Mouse (Mus musculus) stomach, embryonic 14.5 days (tissue): ENCODE results near the gene Vps45. TPM values are rescaled to one million over a fixed set of nuclear protein-coding genes. Genes with fewer than 3 reads are reported as not detected.

Experiments
- ATAC-seq: fragments of 200-750 bp; cut with Nextera tagmentation; 2 replicates; pipeline ENCODE4 v1.8.0; 2017; ENCODE audit warnings: low read depth, moderate TSS enrichment; ENCODE audit not compliant: insufficient number of reproducible peaks, insufficient read depth, low FRiP score
- H3K27ac ChIP-seq: fragments of 300-500 bp; sonication (generic); 2 replicates; pipeline ENCODE4 v1.5.1; 2014; ENCODE audit warnings: mild to moderate bottlenecking, low read length, moderate library complexity, mixed read lengths
- H3K27me3 ChIP-seq: fragments of 300-500 bp; sonication (generic); 2 replicates; pipeline ENCODE4 v1.6.1; 2014; ENCODE audit warnings: low read length, control low read depth, mixed read lengths; ENCODE audit not compliant: control insufficient read depth, insufficient read depth
- H3K36me3 ChIP-seq: fragments of 300-500 bp; sonication (generic); 2 replicates; pipeline ENCODE4 v1.6.1; 2014; ENCODE audit warnings: mild to moderate bottlenecking, control low read depth, low read length, moderate library complexity, mixed read lengths; ENCODE audit not compliant: control insufficient read depth, insufficient read depth
- H3K4me1 ChIP-seq: fragments of 300-500 bp; sonication (generic); 2 replicates; pipeline ENCODE4 v1.6.1; 2014; ENCODE audit warnings: low read length, control low read depth, mixed read lengths; ENCODE audit not compliant: control insufficient read depth, insufficient read depth
- H3K4me2 ChIP-seq: fragments of 300-500 bp; sonication (generic); replicated peaks from 2 replicates; pipeline ENCODE4 v1.6.1; 2014; ENCODE audit warnings: low read depth, low read length, control low read depth
- H3K4me3 ChIP-seq: fragments of 300-500 bp; sonication (generic); 2 replicates; pipeline ENCODE4 v1.5.1; 2014; ENCODE audit warnings: low read depth, low read length, control low read depth
- H3K9ac ChIP-seq: fragments of 300-500 bp; sonication (generic); replicated peaks from 2 replicates; pipeline ENCODE4 v1.6.1; 2014; ENCODE audit warnings: low read depth, mild to moderate bottlenecking, control low read depth, low read length, moderate library complexity, mixed read lengths
- H3K9me3 ChIP-seq: fragments of 300-500 bp; sonication (generic); 2 replicates; pipeline ENCODE4 v1.6.1; 2016; ENCODE audit warnings: low read depth, low read length, control low read depth; ENCODE audit not compliant: control insufficient read depth
- WGBS: fragments of 180-500 bp; shearing (Covaris S2); extraction: QIAGEN DNeasy Blood & Tissue Kit; methylation state at CpG from one replicate; pipeline ENCODE4 v1.1.7; 2014; 5-methylcytosine and 5-hydroxymethylcytosine counted together
- polyA plus RNA-seq: library from polyadenylated mRNA; unstranded; fragments of >200 nt; fragmentation: Nextera tagmentation; extraction: Ambion mirVana; gene quantifications from 2 replicates; pipeline ENCODE4 v1.2.1, GENCODE M21; 2014

Vps45 gene
- polyA plus RNA-seq, 1 experiment from 2014 or later, result 22.5 TPM

- ATAC-seq, result no peak
- Histone ChIP-seq H3K4me3 (no peak overlapping the region), H3K4me1 (no peaks in the 10 kb centered on the region), H3K4me2 (no peak overlapping the region), H3K9ac (no peak overlapping the region), H3K9me3 (no peaks in the 10 kb centered on the region), H3K36me3 (no peaks in the 10 kb centered on the region), H3K27me3 (no peaks in the 10 kb centered on the region), H3K27ac (no peak overlapping the region)
- WGBS, result 75% methylated on average over 15 of the region's 15 CpGs
Measured at GRCm38 (mm10) chr3:96082714-96083508, 24.6 kb upstream of the Vps45 start.

GRCm38 (mm10) chr3:96082100-96082499 is 23.8 kb upstream of the Vps45 start:
- Histone ChIP-seq H3K4me2 (no peak overlapping the region), H3K4me3 (no peak overlapping the region), H3K27ac (no peak overlapping the region), H3K4me1 (no peaks in the 10 kb centered on the region), H3K27me3 (no peaks in the 10 kb centered on the region), H3K9me3 (no peaks in the 10 kb centered on the region), H3K36me3 (no peaks in the 10 kb centered on the region), H3K9ac (no peak overlapping the region)
- WGBS, result 70% methylated on average over 2 of the region's 2 CpGs
- no peak for ATAC-seq

- Histone ChIP-seq H3K4me3 (no peak overlapping the region), H3K27me3 (no peaks in the 10 kb centered on the region), H3K4me1 (no peaks in the 10 kb centered on the region), H3K36me3 (no peaks in the 10 kb centered on the region), H3K27ac (no peak overlapping the region), H3K9me3 (no peaks in the 10 kb centered on the region), H3K9ac (no peak overlapping the region), H3K4me2 (no peak overlapping the region)
- ATAC-seq, result no peak
- 91% methylated on average over 4 of the region's 4 CpGs for WGBS
Measured at GRCm38 (mm10) chr3:96081650-96082049, 23.4 kb upstream of the Vps45 start.

GRCm38 (mm10) chr3:96081006-96081405 is 22.7 kb upstream of the Vps45 start:
- ATAC-seq, result no peak
- no peaks in the 10 kb centered on the region for H3K36me3 ChIP-seq
- 72% methylated on average over 1 of the region's 1 CpGs for WGBS

GRCm38 (mm10) chr3:96078711-96079110 is 20.4 kb upstream of the Vps45 start:
- Histone ChIP-seq H3K4me2 (no peak overlapping the region), H3K27me3 (no peaks in the 10 kb centered on the region), H3K9me3 (no peaks in the 10 kb centered on the region), H3K4me1 (no peaks in the 10 kb centered on the region), H3K27ac (no peak overlapping the region), H3K9ac (no peak overlapping the region), H3K36me3 (no peaks in the 10 kb centered on the region), H3K4me3 (no peak overlapping the region)
- no peak for ATAC-seq
- WGBS, result 64% methylated on average over 3 of the region's 3 CpGs

More at GRCm38 (mm10) chr3:96081006-96081405, 22.7 kb upstream of the Vps45 start:
- Histone ChIP-seq H3K4me1 (no peaks in the 10 kb centered on the region), H3K9me3 (no peaks in the 10 kb centered on the region), H3K4me3 (no peak overlapping the region), H3K4me2 (no peak overlapping the region), H3K9ac (no peak overlapping the region), H3K27ac (no peak overlapping the region), H3K27me3 (no peaks in the 10 kb centered on the region)

- Histone ChIP-seq H3K9ac (no peak overlapping the region), H3K4me3 (no peak overlapping the region), H3K4me1 (no peaks in the 10 kb centered on the region), H3K9me3 (no peaks in the 10 kb centered on the region), H3K36me3 (no peaks in the 10 kb centered on the region), H3K27me3 (no peaks in the 10 kb centered on the region), H3K4me2 (no peak overlapping the region), H3K27ac (no peak overlapping the region)
- 71% methylated on average over 6 of the region's 6 CpGs for WGBS
- no peak for ATAC-seq
Measured at GRCm38 (mm10) chr3:96078066-96078465, 19.8 kb upstream of the Vps45 start.

- no peak for ATAC-seq
Measured at GRCm38 (mm10) chr3:96072921-96073486, 14.7 kb upstream of the Vps45 start.

GRCm38 (mm10) chr3:96070241-96070640 is 12.0 kb upstream of the Vps45 start:
- Histone ChIP-seq H3K4me2 (no peak overlapping the region), H3K9ac (no peak overlapping the region), H3K27ac (no peak overlapping the region), H3K4me3 (no peak overlapping the region), H3K27me3 (no peaks in the 10 kb centered on the region), H3K9me3 (no peaks in the 10 kb centered on the region), H3K36me3 (no peaks in the 10 kb centered on the region), H3K4me1 (no peaks in the 10 kb centered on the region)
- WGBS, result 67% methylated on average over 4 of the region's 4 CpGs
- ATAC-seq, result no peak

More at GRCm38 (mm10) chr3:96072921-96073486, 14.7 kb upstream of the Vps45 start:
- 69% methylated on average over 12 of the region's 12 CpGs for WGBS
- no peaks in the 10 kb centered on the region for H3K36me3 ChIP-seq
- no peak overlapping the region for H3K27ac ChIP-seq
- H3K27me3 ChIP-seq, result no peaks in the 10 kb centered on the region
- no peak overlapping the region for H3K4me2 ChIP-seq
- H3K4me3 ChIP-seq, result no peak overlapping the region
- no peak overlapping the region for H3K9ac ChIP-seq
- H3K4me1 ChIP-seq, result no peaks in the 10 kb centered on the region
- no peaks in the 10 kb centered on the region for H3K9me3 ChIP-seq
